Mouse (Mus musculus): ENCODE measurements around the gene Strn4. TPM values are rescaled to one million over a fixed set of nuclear protein-coding genes. Genes with fewer than 3 reads are reported as not detected.
A peak's percentile ranks its signal among the peaks of the same experiment; 100 is the strongest.

Gene Strn4
- polyA plus RNA-seq, 1 experiment from 2014 or later: 90.9 TPM

DNA sequence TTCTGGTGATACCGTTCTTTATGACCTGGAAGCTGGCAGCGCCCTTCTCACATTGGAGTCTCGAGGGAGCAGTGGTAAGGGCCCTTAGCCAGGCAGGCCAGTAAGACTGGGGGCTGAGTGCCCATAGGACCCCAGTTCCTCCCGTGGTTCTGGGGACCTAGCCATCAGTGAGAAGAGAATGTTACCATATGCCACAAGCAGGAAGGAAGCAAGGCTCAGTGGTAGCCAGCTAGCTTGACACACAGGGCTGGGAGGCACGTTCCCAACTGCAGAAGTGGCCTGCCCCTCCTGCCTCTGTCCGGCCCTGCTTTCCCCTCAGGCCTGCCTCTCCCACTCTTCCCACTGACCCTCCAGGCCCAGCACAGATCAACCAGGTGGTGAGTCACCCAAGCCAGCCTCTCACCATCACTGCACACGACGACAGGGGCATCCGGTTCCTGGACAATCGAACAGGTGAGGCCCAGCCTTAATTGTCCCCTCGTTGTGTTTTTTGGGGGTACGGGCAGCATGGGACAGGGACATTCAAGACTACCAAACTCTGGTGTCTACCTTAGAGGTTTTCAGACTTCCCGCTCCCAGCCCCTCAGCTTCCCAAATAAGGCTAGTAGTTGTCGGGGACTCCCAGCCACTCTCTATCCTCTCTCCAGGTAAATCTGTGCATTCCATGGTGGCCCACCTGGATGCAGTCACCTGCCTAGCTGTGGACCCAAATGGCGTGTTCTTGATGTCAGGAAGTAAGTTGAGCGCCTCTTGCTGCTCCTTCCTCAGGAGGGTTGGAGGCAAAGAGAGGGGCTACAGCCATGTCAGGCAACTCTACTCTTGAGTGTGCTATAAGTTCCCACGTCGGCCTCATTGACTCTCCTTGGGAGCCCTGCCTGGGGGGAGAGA lies 22.5 kb downstream of the Strn4 start:
- ATAC-seq (ENCODE audit: insufficient number of reproducible peaks, insufficient read depth, low FRiP score, low read depth): no peak
- Histone ChIP-seq H3K27ac (replicated peaks in 1 of 2; ENCODE audit: control insufficient read depth in 1 of 2, insufficient read depth in 1 of 2, low read depth in 2 of 2, low read length in 2 of 2) (no peak overlapping the region), H3K27me3 (ENCODE audit: control insufficient read depth, insufficient read depth, low read length) (no peaks in the 10 kb centered on the region), H3K4me1 (ENCODE audit: control insufficient read depth in 2 of 2, insufficient read depth in 2 of 2, low read length in 2 of 2) (peaks cover 5% of the 10 kb centered on the region in 2 experiments; a peak in 3 of 4 replicates), H3K36me3 (ENCODE audit: control insufficient read depth, insufficient read depth, low read length) (peaks cover 77% of the 10 kb centered on the region), H3K4me2 (ENCODE audit: low read length) (no peak overlapping the region), H3K9ac (ENCODE audit: low read length) (no peak overlapping the region), H3K9me3 (ENCODE audit: control insufficient read depth, low read length) (no peaks in the 10 kb centered on the region), H3K4me3 (ENCODE audit: control insufficient read depth in 1 of 2, insufficient read depth in 1 of 2, low read depth in 1 of 2, low read length in 2 of 2) (no peak overlapping the region)
- 87% methylated on average over 18 of the region's 18 CpGs for WGBS

DNA sequence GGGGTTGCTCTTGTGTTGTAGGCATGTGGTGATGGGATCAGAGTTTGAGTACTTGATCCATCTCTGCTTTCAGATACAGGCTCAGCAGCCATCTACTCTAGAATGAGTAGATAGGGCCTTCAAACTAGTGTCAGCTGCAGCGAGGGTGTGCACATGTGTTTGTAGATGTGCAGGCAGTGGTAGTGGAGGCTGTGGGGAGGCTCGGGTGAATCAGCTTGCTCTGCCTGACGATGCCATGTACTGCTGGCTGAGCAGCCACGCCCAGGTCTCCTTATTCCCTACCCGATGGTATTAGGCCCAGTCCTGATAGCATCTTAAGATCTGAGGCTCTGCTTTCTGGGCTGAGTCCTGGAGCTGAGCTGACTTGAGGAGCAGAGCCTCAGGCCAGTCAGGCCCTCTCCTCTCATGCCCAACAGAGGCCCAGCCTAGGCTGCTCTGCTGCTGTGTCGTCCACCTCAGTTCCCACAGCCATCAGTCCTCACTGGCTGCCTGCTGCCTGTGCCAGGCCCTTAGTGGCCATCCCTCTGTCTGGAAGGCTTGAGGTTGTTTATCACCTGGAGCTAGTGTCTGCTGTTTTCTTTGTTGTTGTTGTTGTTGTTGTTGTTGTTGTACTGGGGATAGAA lies 23.2 kb downstream of the Strn4 start:
- H3K9ac ChIP-seq (ENCODE audit: low read length): no peak overlapping the region
- H3K9me3 ChIP-seq (ENCODE audit: control insufficient read depth, low read length): no peaks in the 10 kb centered on the region
- H3K4me2 ChIP-seq (ENCODE audit: low read length): no peak overlapping the region
- H3K36me3 ChIP-seq (ENCODE audit: control insufficient read depth, insufficient read depth, low read length): peaks cover 69% of the 10 kb centered on the region
- H3K4me1 ChIP-seq (ENCODE audit: control insufficient read depth in 2 of 2, insufficient read depth in 2 of 2, low read length in 2 of 2): peaks cover 8 to 10% of the 10 kb centered on the region in 2 experiments; a peak in 3 of 4 replicates
- 77% methylated on average over 6 of the region's 6 CpGs for WGBS
- H3K4me3 ChIP-seq (ENCODE audit: control insufficient read depth in 1 of 2, insufficient read depth in 1 of 2, low read depth in 1 of 2, low read length in 2 of 2): no peak overlapping the region
- ATAC-seq (ENCODE audit: insufficient number of reproducible peaks, insufficient read depth, low FRiP score, low read depth): no peak
- no peak overlapping the region for H3K27ac ChIP-seq (replicated peaks in 1 of 2; ENCODE audit: control insufficient read depth in 1 of 2, insufficient read depth in 1 of 2, low read depth in 2 of 2, low read length in 2 of 2)
- H3K27me3 ChIP-seq (ENCODE audit: control insufficient read depth, insufficient read depth, low read length): no peaks in the 10 kb centered on the region

DNA sequence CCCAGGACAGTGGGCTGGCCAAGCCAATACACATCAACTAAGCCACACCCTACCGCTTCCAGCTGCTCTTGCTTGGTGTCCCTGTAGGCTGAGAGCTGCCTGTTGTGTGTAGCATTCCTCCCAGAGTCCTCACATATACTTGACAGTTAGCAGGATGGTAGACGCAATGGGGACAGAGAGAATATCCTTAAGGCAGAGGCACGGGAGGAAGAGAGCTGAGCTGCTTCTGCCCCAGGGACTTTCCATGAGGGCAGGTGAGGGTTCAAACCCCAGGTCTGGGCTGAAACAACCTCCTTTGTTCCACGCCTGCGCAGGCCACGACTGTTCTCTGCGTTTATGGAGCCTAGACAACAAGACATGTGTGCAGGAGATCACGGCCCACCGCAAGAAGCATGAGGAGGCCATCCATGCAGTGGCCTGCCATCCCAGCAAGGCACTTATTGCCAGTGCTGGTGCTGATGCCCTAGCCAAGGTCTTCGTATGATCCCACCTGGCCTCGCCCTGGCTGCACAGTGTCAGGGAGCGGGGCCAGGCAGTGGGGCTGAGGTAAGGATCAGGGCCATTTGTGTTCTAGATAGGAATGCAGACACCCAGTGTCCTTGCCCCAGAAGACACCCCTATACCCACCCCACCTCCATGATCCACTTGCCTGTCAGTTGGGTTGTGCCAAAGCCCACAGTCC lies 23.9 kb downstream of the Strn4 start:
- H3K4me2 ChIP-seq (ENCODE audit: low read length): no peak overlapping the region
- WGBS: 92% methylated on average over 12 of the region's 12 CpGs
- no peak overlapping the region for H3K9ac ChIP-seq (ENCODE audit: low read length)
- H3K27ac ChIP-seq (replicated peaks in 1 of 2; ENCODE audit: control insufficient read depth in 1 of 2, insufficient read depth in 1 of 2, low read depth in 2 of 2, low read length in 2 of 2): no peak overlapping the region
- H3K4me1 ChIP-seq (ENCODE audit: control insufficient read depth in 2 of 2, insufficient read depth in 2 of 2, low read length in 2 of 2): peaks cover 12% of the 10 kb centered on the region in 2 experiments; a peak in 3 of 4 replicates
- no peaks in the 10 kb centered on the region for H3K9me3 ChIP-seq (ENCODE audit: control insufficient read depth, low read length)
- H3K36me3 ChIP-seq (ENCODE audit: control insufficient read depth, insufficient read depth, low read length): peaks cover 62% of the 10 kb centered on the region
- no peaks in the 10 kb centered on the region for H3K27me3 ChIP-seq (ENCODE audit: control insufficient read depth, insufficient read depth, low read length)
- ATAC-seq (ENCODE audit: insufficient number of reproducible peaks, insufficient read depth, low FRiP score, low read depth): no peak
- no peak overlapping the region for H3K4me3 ChIP-seq (ENCODE audit: control insufficient read depth in 1 of 2, insufficient read depth in 1 of 2, low read depth in 1 of 2, low read length in 2 of 2)

DNA sequence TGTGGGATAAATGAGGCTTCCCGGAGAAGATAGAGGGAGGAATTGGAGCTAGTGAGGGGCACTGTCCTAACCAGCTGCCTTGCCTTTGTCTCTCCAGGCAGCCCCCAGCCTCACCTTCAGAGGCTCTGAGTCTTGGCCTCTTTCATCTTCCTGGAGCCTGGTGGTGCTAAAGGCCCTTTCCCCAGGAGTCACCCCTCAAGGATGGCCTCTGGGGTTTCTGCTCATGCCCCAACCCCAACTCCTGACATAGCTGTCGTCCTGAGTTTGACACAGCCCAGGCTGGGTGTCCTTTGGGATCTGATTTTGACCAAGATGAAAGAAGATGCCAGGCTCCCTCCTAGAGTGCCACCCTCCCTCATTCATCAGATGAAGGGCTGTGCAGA lies 24.4 kb downstream of the Strn4 start:
- ATAC-seq (ENCODE audit: insufficient number of reproducible peaks, insufficient read depth, low FRiP score, low read depth): no peak
- Histone ChIP-seq H3K36me3 (ENCODE audit: control insufficient read depth, insufficient read depth, low read length) (peaks cover 57% of the 10 kb centered on the region), H3K4me3 (ENCODE audit: control insufficient read depth in 1 of 2, insufficient read depth in 1 of 2, low read depth in 1 of 2, low read length in 2 of 2) (no peak overlapping the region), H3K4me1 (ENCODE audit: control insufficient read depth in 2 of 2, insufficient read depth in 2 of 2, low read length in 2 of 2) (peaks cover 14 to 17% of the 10 kb centered on the region in 2 experiments), H3K27me3 (ENCODE audit: control insufficient read depth, insufficient read depth, low read length) (no peaks in the 10 kb centered on the region), H3K4me2 (ENCODE audit: low read length) (no peak overlapping the region), H3K9me3 (ENCODE audit: control insufficient read depth, low read length) (no peaks in the 10 kb centered on the region), H3K27ac (replicated peaks in 1 of 2; ENCODE audit: control insufficient read depth in 1 of 2, insufficient read depth in 1 of 2, low read depth in 2 of 2, low read length in 2 of 2) (no peak overlapping the region), H3K9ac (ENCODE audit: low read length) (no peak overlapping the region)
- WGBS: 85% methylated on average over 2 of the region's 2 CpGs

DNA sequence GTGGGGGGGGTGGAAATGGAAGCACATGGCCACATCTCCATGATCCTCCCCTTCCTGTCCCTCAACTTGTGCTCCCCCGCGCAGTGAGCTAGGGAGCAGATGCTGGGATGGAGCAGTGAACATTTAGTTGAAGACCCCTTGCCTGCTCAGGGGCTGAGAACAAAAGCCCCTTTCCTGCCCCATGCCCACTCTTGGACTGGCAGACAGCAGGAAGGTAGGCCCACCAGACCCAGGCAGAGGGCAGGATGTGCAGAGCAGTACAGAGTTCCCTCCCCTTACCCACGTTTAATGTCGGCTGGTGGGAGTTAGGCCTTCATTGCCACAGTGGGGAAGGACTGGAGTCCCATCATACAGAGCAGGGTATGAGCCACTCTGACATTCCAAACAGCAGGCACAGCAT lies 25.4 kb downstream of the Strn4 start:
- Histone ChIP-seq H3K4me3 (ENCODE audit: control insufficient read depth in 1 of 2, insufficient read depth in 1 of 2, low read depth in 1 of 2, low read length in 2 of 2) (no peak overlapping the region), H3K36me3 (ENCODE audit: control insufficient read depth, insufficient read depth, low read length) (peaks cover 50% of the 10 kb centered on the region), H3K27me3 (ENCODE audit: control insufficient read depth, insufficient read depth, low read length) (no peaks in the 10 kb centered on the region), H3K9ac (ENCODE audit: low read length) (no peak overlapping the region), H3K4me2 (ENCODE audit: low read length) (no peak overlapping the region), H3K9me3 (ENCODE audit: control insufficient read depth, low read length) (no peaks in the 10 kb centered on the region), H3K27ac (replicated peaks in 1 of 2; ENCODE audit: control insufficient read depth in 1 of 2, insufficient read depth in 1 of 2, low read depth in 2 of 2, low read length in 2 of 2) (peak overlapping the region in 1 of 2 experiments; percentile 87; a peak in 1 of 4 replicates), H3K4me1 (ENCODE audit: control insufficient read depth in 2 of 2, insufficient read depth in 2 of 2, low read length in 2 of 2) (peaks cover 17 to 23% of the 10 kb centered on the region in 2 experiments)
- 68% methylated on average over 4 of the region's 4 CpGs for WGBS
- no peak for ATAC-seq (ENCODE audit: insufficient number of reproducible peaks, insufficient read depth, low FRiP score, low read depth)

DNA sequence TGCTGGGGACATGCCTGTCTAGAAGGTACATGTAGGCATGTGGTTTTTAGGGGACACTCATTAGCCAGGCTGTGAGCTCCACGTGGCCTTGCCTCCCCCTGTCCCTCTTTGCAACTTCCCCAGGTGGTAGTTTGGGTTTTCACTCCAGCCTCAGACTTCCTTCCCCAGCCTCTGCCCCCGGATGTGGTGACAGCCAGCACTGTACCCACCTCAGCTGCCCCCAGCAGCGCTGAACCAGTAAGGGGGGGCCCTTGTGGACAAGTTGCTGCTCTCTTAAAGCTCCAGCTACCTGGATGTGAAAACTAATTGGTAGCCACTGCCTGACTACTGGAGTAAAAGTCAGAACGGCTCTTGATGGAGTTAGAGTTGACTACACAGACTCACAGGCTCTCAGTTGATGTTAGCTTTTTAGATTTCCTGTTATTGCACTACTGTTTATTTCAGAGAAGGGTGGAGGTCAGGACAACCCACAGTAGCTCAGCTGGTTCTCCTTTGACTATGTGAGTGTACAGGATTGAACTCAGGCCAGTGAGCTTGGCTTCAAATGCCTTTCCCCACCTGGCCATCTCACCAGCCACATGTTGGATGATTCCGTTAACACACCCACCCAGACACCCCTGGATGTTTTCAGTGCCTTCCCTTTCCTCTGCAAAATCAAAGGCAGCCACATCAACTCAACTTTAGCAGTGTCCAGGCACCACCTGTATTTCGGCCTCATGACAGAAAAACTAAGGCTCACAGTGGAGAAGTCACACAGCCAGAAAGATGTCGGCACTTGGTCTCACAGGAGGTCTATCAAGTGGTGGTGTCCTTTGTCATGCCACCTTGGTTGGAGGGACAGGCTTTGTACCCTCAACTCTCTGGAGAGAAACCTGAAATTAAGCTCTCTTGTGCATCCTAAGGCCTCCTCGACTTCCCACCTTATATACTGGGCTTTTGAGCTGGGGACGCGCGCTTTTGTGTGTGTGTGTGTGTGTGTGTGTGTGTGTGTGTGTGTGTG lies 26.2 kb downstream of the Strn4 start:
- Histone ChIP-seq H3K4me3 (ENCODE audit: control insufficient read depth in 1 of 2, insufficient read depth in 1 of 2, low read depth in 1 of 2, low read length in 2 of 2) (peak overlapping the region; percentile 60 to 74), H3K4me2 (ENCODE audit: low read length) (peak overlapping the region; percentile 97), H3K27me3 (ENCODE audit: control insufficient read depth, insufficient read depth, low read length) (no peaks in the 10 kb centered on the region), H3K27ac (replicated peaks in 1 of 2; ENCODE audit: control insufficient read depth in 1 of 2, insufficient read depth in 1 of 2, low read depth in 2 of 2, low read length in 2 of 2) (peak overlapping the region; percentile 68 to 87), H3K9me3 (ENCODE audit: control insufficient read depth, low read length) (no peaks in the 10 kb centered on the region), H3K9ac (ENCODE audit: low read length) (peak overlapping the region; percentile 88; the same call in 1 of the 2 replicates), H3K36me3 (ENCODE audit: control insufficient read depth, insufficient read depth, low read length) (peaks cover 48% of the 10 kb centered on the region), H3K4me1 (ENCODE audit: control insufficient read depth in 2 of 2, insufficient read depth in 2 of 2, low read length in 2 of 2) (peaks cover 17 to 23% of the 10 kb centered on the region in 2 experiments)
- WGBS: 35% methylated on average over 11 of the region's 11 CpGs
- ATAC-seq (ENCODE audit: insufficient number of reproducible peaks, insufficient read depth, low FRiP score, low read depth): no peak

Data from heart, embryonic 14.5 days (tissue).